Mouse (Mus musculus): ENCODE results near the gene Ptprs. TPM values are rescaled to one million over a fixed set of nuclear protein-coding genes. Genes with fewer than 3 reads are reported as not detected.

Gene Ptprs
- polyA plus RNA-seq, 1 experiment from 2014 or later, result 156 TPM

GRCm38 (mm10) chr17:56485926-56486325 lies 9.6 kb upstream of the Ptprs start:
- Histone ChIP-seq H3K9ac (ENCODE audit: low read depth, low read length) (no peak overlapping the region), H3K27ac (ENCODE audit: low read depth, low read length) (no peak overlapping the region), H3K27me3 (ENCODE audit: control insufficient read depth, insufficient read depth, low read length) (no peaks in the 10 kb centered on the region), H3K4me1 (replicated peaks; ENCODE audit: control insufficient read depth, insufficient read depth, low read length) (peaks cover 10% of the 10 kb centered on the region), H3K9me3 (ENCODE audit: control insufficient read depth, low read length) (no peaks in the 10 kb centered on the region), H3K36me3 (ENCODE audit: control insufficient read depth, insufficient read depth, low read length) (no peaks in the 10 kb centered on the region), H3K4me2 (replicated peaks; ENCODE audit: low read depth, low read length) (no peak overlapping the region), H3K4me3 (ENCODE audit: low read depth, low read length) (no peak overlapping the region)
- DNase-seq (ENCODE audit: low spot score) (no peak), ATAC-seq (ENCODE audit: low FRiP score) (no peak)
- WGBS, result 95% methylated on average over 9 of the region's 9 CpGs

DNA sequence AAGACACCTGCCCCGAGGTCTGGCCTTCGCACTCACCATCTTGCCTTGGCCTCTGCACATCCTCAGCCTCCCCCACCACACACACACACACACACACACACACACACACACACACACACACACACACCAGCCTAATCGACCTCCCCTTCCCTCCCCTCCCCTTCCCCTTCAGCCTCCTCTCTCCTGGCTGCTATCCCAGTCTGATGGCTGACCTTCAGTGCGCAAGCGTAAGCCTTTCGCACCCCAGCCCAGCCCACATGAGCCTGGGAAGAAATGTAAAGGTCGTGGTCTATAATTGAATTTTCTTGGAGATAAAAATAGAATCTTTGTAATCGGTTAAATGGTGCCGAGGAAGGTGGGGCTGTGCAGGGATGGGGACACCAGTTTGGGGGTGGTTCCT lies 8.8 kb upstream of the Ptprs start:
- no peaks in the 10 kb centered on the region for H3K36me3 ChIP-seq (ENCODE audit: control insufficient read depth, insufficient read depth, low read length)
- H3K4me1 ChIP-seq (replicated peaks; ENCODE audit: control insufficient read depth, insufficient read depth, low read length), result peaks cover 10% of the 10 kb centered on the region
- no peak overlapping the region for H3K9ac ChIP-seq (ENCODE audit: low read depth, low read length)
- no peak overlapping the region for H3K4me3 ChIP-seq (ENCODE audit: low read depth, low read length)
- ATAC-seq (ENCODE audit: low FRiP score) (no peak), DNase-seq (ENCODE audit: low spot score) (no peak)
- H3K4me2 ChIP-seq (replicated peaks; ENCODE audit: low read depth, low read length), result no peak overlapping the region
- WGBS, result 78% methylated on average over 9 of the region's 9 CpGs
- no peaks in the 10 kb centered on the region for H3K27me3 ChIP-seq (ENCODE audit: control insufficient read depth, insufficient read depth, low read length)
- H3K27ac ChIP-seq (ENCODE audit: low read depth, low read length), result no peak overlapping the region
- H3K9me3 ChIP-seq (ENCODE audit: control insufficient read depth, low read length), result no peaks in the 10 kb centered on the region

DNA sequence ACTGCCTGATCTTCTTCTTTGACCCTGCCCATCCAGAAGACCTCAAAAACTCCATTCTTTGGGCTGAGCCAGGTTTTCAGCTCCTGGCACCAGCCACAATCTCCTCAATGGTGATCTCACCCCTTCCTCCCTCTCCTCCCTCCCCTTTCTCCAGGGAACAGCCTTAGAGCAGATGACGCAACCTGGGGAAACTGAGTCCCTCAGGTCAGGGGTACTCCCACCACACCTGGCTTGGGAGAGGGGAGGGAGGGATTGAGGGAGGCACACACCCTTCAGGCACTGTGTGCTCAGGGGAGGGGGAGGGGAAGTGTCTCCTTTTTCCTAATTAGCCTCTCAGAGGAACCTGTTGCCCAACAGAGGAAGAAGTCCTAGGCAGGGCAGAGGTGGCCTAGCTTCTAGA lies 6.4 kb upstream of the Ptprs start:
- Histone ChIP-seq H3K4me1 (replicated peaks; ENCODE audit: control insufficient read depth, insufficient read depth, low read length) (peaks cover 5% of the 10 kb centered on the region; the same call in 1 of the 2 replicates), H3K9ac (ENCODE audit: low read depth, low read length) (no peak overlapping the region), H3K27me3 (ENCODE audit: control insufficient read depth, insufficient read depth, low read length) (no peaks in the 10 kb centered on the region; the same call in 1 of the 2 replicates), H3K27ac (ENCODE audit: low read depth, low read length) (no peak overlapping the region), H3K4me2 (replicated peaks; ENCODE audit: low read depth, low read length) (no peak overlapping the region), H3K36me3 (ENCODE audit: control insufficient read depth, insufficient read depth, low read length) (no peaks in the 10 kb centered on the region), H3K9me3 (ENCODE audit: control insufficient read depth, low read length) (no peaks in the 10 kb centered on the region), H3K4me3 (ENCODE audit: low read depth, low read length) (no peak overlapping the region)
- no peak for DNase-seq (ENCODE audit: low spot score)
- 62% methylated on average over 1 of the region's 1 CpGs for WGBS
- ATAC-seq (ENCODE audit: low FRiP score), result no peak

GRCm38 (mm10) chr17:56479358-56479757 lies 3.1 kb upstream of the Ptprs start:
- Histone ChIP-seq H3K9ac (ENCODE audit: low read depth, low read length) (no peak overlapping the region), H3K4me2 (replicated peaks; ENCODE audit: low read depth, low read length) (no peak overlapping the region), H3K27me3 (ENCODE audit: control insufficient read depth, insufficient read depth, low read length) (no peaks in the 10 kb centered on the region; the same call in 1 of the 2 replicates), H3K4me3 (ENCODE audit: low read depth, low read length) (no peak overlapping the region), H3K9me3 (ENCODE audit: control insufficient read depth, low read length) (no peaks in the 10 kb centered on the region), H3K36me3 (ENCODE audit: control insufficient read depth, insufficient read depth, low read length) (no peaks in the 10 kb centered on the region), H3K27ac (ENCODE audit: low read depth, low read length) (no peak overlapping the region), H3K4me1 (replicated peaks; ENCODE audit: control insufficient read depth, insufficient read depth, low read length) (peaks cover 1% of the 10 kb centered on the region)
- DNase-seq (ENCODE audit: low spot score), result peak; percentile 86
- WGBS, result 17% methylated on average over 6 of the region's 6 CpGs
- ATAC-seq (ENCODE audit: low FRiP score), result no peak

GRCm38 (mm10) chr17:56478191-56478611 lies 1.9 kb upstream of the Ptprs start:
- H3K36me3 ChIP-seq (ENCODE audit: control insufficient read depth, insufficient read depth, low read length), result no peaks in the 10 kb centered on the region
- H3K27ac ChIP-seq (ENCODE audit: low read depth, low read length), result no peak overlapping the region
- 62% methylated on average over 11 of the region's 11 CpGs for WGBS
- H3K27me3 ChIP-seq (ENCODE audit: control insufficient read depth, insufficient read depth, low read length), result peaks cover 2% of the 10 kb centered on the region
- peaks cover 11% of the 10 kb centered on the region for H3K4me1 ChIP-seq (replicated peaks; ENCODE audit: control insufficient read depth, insufficient read depth, low read length)
- H3K9ac ChIP-seq (ENCODE audit: low read depth, low read length), result no peak overlapping the region
- no peak for ATAC-seq (ENCODE audit: low FRiP score)
- no peak overlapping the region for H3K4me3 ChIP-seq (ENCODE audit: low read depth, low read length)
- no peak for DNase-seq (ENCODE audit: low spot score)
- H3K9me3 ChIP-seq (ENCODE audit: control insufficient read depth, low read length), result no peaks in the 10 kb centered on the region
- no peak overlapping the region for H3K4me2 ChIP-seq (replicated peaks; ENCODE audit: low read depth, low read length)

DNA sequence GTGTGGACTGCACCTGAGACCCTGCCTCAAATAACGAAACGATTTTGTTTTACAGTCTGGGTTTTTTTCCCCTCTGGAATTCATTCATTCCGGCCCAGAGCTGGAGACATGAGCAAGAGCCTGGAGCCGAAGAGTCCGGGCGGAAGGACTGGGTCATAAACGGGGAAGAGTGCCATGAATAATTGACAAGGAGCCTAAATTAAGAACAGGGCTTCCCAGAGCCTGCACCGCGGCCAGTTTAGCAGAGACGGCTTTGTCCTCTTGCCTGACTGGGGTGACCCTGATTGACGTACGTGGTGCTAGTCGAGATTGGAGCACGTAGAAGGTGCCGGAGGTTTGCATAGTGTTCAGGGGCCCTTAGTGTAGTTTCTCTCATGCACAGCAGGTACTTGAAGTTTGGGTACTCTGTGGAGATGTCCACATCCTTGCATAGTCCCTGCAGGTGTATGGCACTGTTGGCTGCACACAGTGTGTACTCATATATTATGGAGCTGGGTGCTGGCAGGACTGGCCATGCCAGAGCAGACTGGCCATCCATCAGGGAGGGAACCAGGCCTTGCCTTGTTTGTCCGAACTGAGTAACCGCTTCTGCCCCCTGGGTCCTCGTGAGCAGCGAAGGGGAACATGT lies 1.0 kb upstream of the Ptprs start:
- H3K36me3 ChIP-seq (ENCODE audit: control insufficient read depth, insufficient read depth, low read length), result no peaks in the 10 kb centered on the region
- 85% methylated on average over 19 of the region's 19 CpGs for WGBS
- H3K4me2 ChIP-seq (replicated peaks; ENCODE audit: low read depth, low read length), result no peak overlapping the region
- H3K9ac ChIP-seq (ENCODE audit: low read depth, low read length), result no peak overlapping the region
- H3K27ac ChIP-seq (ENCODE audit: low read depth, low read length), result no peak overlapping the region
- H3K4me3 ChIP-seq (ENCODE audit: low read depth, low read length), result no peak overlapping the region; the same call in 1 of the 2 replicates
- DNase-seq (ENCODE audit: low spot score), result no peak
- peaks cover 20% of the 10 kb centered on the region for H3K4me1 ChIP-seq (replicated peaks; ENCODE audit: control insufficient read depth, insufficient read depth, low read length)
- no peaks in the 10 kb centered on the region for H3K9me3 ChIP-seq (ENCODE audit: control insufficient read depth, low read length)
- H3K27me3 ChIP-seq (ENCODE audit: control insufficient read depth, insufficient read depth, low read length), result peaks cover 2% of the 10 kb centered on the region
- no peak for ATAC-seq (ENCODE audit: low FRiP score)

DNA sequence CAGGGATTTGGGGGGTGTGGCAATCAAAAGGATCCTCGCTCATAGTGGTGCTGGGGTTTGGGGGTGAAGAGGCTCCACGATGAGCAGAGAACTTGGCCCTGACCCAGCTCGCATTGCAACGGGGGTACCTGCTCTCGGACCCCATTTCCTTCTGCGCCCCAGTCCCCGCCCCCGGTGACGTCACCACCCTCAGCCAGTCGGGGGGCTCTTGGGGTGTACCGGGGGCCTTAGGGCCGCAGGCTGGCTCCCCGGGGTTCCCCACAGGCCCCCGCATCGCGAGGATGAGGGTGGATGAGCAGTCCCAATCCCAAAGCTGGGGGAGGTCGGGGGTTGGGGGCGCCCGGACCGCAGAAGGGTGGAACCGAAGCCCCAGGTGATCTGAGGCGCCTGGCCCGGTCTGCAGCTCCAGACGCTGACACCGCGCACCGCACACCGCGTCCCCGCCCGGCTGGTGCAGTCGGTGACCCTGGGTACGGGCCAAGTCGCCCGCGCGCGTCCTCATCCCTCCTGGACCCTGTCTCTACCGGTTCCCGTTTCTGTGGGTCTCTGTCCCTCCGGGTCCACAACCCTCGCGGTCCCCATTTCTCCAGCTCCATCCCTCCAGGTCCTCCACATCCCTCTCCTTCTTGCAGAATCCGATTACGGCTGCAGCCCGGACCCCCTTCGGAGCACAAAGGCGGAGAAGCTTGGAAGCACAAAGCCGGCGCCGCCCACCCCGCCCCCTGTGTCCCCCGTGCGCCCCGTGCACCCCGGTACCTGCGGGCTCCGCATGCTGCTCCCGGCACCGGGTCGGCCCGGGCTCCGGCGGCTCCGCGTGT lies 490 bp downstream of the Ptprs start:
- H3K27me3 ChIP-seq (ENCODE audit: control insufficient read depth, insufficient read depth, low read length), result peaks cover 5% of the 10 kb centered on the region
- peaks cover 25% of the 10 kb centered on the region for H3K4me1 ChIP-seq (replicated peaks; ENCODE audit: control insufficient read depth, insufficient read depth, low read length)
- ATAC-seq (ENCODE audit: low FRiP score) (peak; percentile 55), DNase-seq (ENCODE audit: low spot score) (peak; percentile 60)
- H3K9me3 ChIP-seq (ENCODE audit: control insufficient read depth, low read length), result no peaks in the 10 kb centered on the region
- H3K9ac ChIP-seq (ENCODE audit: low read depth, low read length), result peak overlapping the region; percentile 87
- H3K4me3 ChIP-seq (ENCODE audit: low read depth, low read length), result peak overlapping the region; percentile 84
- H3K27ac ChIP-seq (ENCODE audit: low read depth, low read length), result peak overlapping the region; percentile 94
- whole genome bisulfite sequencing, result under 1% methylated on average over 39 of the region's 66 CpGs
- peak overlapping the region; percentile 96 for H3K4me2 ChIP-seq (replicated peaks; ENCODE audit: low read depth, low read length)
- H3K36me3 ChIP-seq (ENCODE audit: control insufficient read depth, insufficient read depth, low read length), result no peaks in the 10 kb centered on the region

DNA sequence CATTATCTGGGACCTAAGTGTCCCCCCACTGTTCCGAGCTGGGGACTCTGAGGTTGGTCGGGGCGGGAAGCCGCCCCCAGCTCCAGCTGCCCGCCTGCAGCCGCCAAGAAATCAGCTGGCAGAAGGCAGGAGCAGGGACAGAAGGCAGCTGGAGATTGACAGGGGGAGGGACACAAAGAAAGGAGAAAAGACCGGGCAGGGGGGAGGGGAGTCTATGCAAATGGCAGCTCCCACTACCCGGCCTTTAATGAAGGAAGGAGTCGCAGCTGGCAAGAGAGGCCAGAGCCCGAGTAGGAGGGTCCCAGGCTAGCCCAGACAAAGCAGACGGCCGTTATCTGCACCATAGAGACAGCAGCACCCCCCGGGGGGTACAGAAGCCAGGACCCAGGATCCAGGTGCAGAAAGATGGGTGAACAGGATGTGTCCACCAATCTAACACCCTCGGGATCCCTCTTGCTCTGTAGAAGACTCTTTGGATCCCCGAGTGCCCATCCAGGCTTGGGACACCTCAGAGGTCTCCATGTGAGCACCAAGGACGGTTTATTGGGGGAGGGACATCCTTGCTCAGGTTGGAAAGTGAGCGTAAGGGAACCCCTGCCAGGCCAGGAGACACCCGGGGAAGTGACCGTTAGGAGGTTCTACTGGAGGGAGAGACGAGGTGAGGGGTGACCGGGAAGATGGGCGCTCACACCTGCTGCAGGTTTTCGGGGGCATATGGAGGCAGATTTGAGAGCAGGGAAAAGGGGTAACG lies 1.3 kb downstream of the Ptprs start:
- Histone ChIP-seq H3K4me3 (ENCODE audit: low read depth, low read length) (peak overlapping the region; percentile 84), H3K27ac (ENCODE audit: low read depth, low read length) (peak overlapping the region; percentile 94), H3K9me3 (ENCODE audit: control insufficient read depth, low read length) (no peaks in the 10 kb centered on the region), H3K4me1 (replicated peaks; ENCODE audit: control insufficient read depth, insufficient read depth, low read length) (peaks cover 31% of the 10 kb centered on the region), H3K9ac (ENCODE audit: low read depth, low read length) (peak overlapping the region; percentile 87), H3K36me3 (ENCODE audit: control insufficient read depth, insufficient read depth, low read length) (no peaks in the 10 kb centered on the region), H3K4me2 (replicated peaks; ENCODE audit: low read depth, low read length) (peak overlapping the region; percentile 96), H3K27me3 (ENCODE audit: control insufficient read depth, insufficient read depth, low read length) (peaks cover 5% of the 10 kb centered on the region)
- WGBS, result 2% methylated on average over 24 of the region's 24 CpGs
- DNase-seq (ENCODE audit: low spot score), result peak; percentile 87
- peak; percentile 53 for ATAC-seq (ENCODE audit: low FRiP score)
